Mouse (Mus musculus) bone marrow macrophage, adult 2 months (primary cell): ENCODE results near the gene Sdk2. TPM values are rescaled to one million over a fixed set of nuclear protein-coding genes. Genes with fewer than 3 reads are reported as not detected.

ENCODE experiments used
- H3K27ac ChIP-seq: 2 replicates; pipeline ENCODE4 v1.5.1; 2012; ENCODE audit warnings: low read depth, low read length; ENCODE audit not compliant: insufficient read depth
- H3K4me1 ChIP-seq: 2 replicates; pipeline ENCODE4 v1.6.1; 2012; ENCODE audit warnings: low read length; ENCODE audit not compliant: control insufficient read depth, insufficient read depth
- H3K4me3 ChIP-seq: 2 replicates; pipeline ENCODE4 v1.5.1; 2012; ENCODE audit warnings: mild to moderate bottlenecking, low read length, moderate library complexity; ENCODE audit not compliant: insufficient read depth
- CTCF ChIP-seq: IDR thresholded peaks from 2 replicates; pipeline ENCODE4 v1.5.1; 2012; ENCODE audit warnings: low read depth, mild to moderate bottlenecking, low read length, moderate library complexity
- POLR2A ChIP-seq: IDR thresholded peaks from 2 replicates; pipeline ENCODE4 v1.6.1; 2012; ENCODE audit warnings: mild to moderate bottlenecking, low read depth, low read length, borderline replicate concordance
- polyA plus RNA-seq: library from polyadenylated mRNA; stranded (reverse); fragments of >200 nt; gene quantifications from 2 replicates; pipeline ENCODE4 v1.2.4, GENCODE M21; 2012; ENCODE audit not compliant: missing spikeins, insufficient read depth, insufficient read length

Sdk2 gene
- polyA plus RNA-seq, 1 experiment: not detected

GRCm38 (mm10) chr11:113777878-113778464, 288.9 kb downstream of the Sdk2 start:
- TF ChIP-seq POLR2A: no peak
- peaks cover 31% of the 10 kb centered on the region for H3K4me1 ChIP-seq
- peak overlapping the region; percentile 71 for H3K27ac ChIP-seq
- H3K4me3 ChIP-seq: no peak overlapping the region

GRCm38 (mm10) chr11:113776851-113777511, 289.9 kb downstream of the Sdk2 start:
- Histone ChIP-seq H3K4me1 (peaks cover 31% of the 10 kb centered on the region), H3K27ac (peak overlapping the region; percentile 71), H3K4me3 (no peak overlapping the region)
- no peak for TF ChIP-seq POLR2A

GRCm38 (mm10) chr11:113774773-113775172, 292.1 kb downstream of the Sdk2 start:
- Histone ChIP-seq H3K4me1 (peaks cover 30% of the 10 kb centered on the region), H3K4me3 (no peak overlapping the region), H3K27ac (no peak overlapping the region)
- no peak for TF ChIP-seq POLR2A
- no peak for TF ChIP-seq CTCF

- H3K27ac ChIP-seq: no peak overlapping the region
- TF ChIP-seq POLR2A: no peak
- no peak for TF ChIP-seq CTCF
- H3K4me1 ChIP-seq: peaks cover 20% of the 10 kb centered on the region
- H3K4me3 ChIP-seq: no peak overlapping the region
Measured at GRCm38 (mm10) chr11:113773191-113773590, 293.7 kb downstream of the Sdk2 start.

- Histone ChIP-seq H3K4me3 (no peak overlapping the region), H3K27ac (no peak overlapping the region), H3K4me1 (peaks cover 22% of the 10 kb centered on the region)
- TF ChIP-seq POLR2A (no peak), CTCF (no peak)
Measured at GRCm38 (mm10) chr11:113771187-113771586, 295.7 kb downstream of the Sdk2 start.

- Histone ChIP-seq H3K27ac (no peak overlapping the region), H3K4me1 (peaks cover 39% of the 10 kb centered on the region), H3K4me3 (no peak overlapping the region)
- TF ChIP-seq CTCF (no peak), POLR2A (no peak)
Measured at GRCm38 (mm10) chr11:113768356-113768755, 298.5 kb downstream of the Sdk2 start.

GRCm38 (mm10) chr11:113767285-113767684, 299.6 kb downstream of the Sdk2 start:
- Histone ChIP-seq H3K4me1 (peaks cover 44% of the 10 kb centered on the region), H3K4me3 (no peak overlapping the region), H3K27ac (no peak overlapping the region)
- no peak for TF ChIP-seq CTCF
- no peak for TF ChIP-seq POLR2A

GRCm38 (mm10) chr11:113766284-113766985, 300.4 kb downstream of the Sdk2 start:
- no peak for TF ChIP-seq CTCF
- no peak for TF ChIP-seq POLR2A
- Histone ChIP-seq H3K4me3 (no peak overlapping the region), H3K27ac (peak overlapping the region; percentile 58), H3K4me1 (peaks cover 51% of the 10 kb centered on the region)

- Histone ChIP-seq H3K4me3 (no peak overlapping the region), H3K4me1 (peaks cover 55% of the 10 kb centered on the region), H3K27ac (no peak overlapping the region)
- no peak for TF ChIP-seq POLR2A
- no peak for TF ChIP-seq CTCF
Measured at GRCm38 (mm10) chr11:113764132-113764849, 302.6 kb downstream of the Sdk2 start.
